Mouse (Mus musculus): ENCODE results near the gene Gpr157. TPM values are rescaled to one million over a fixed set of nuclear protein-coding genes. Genes with fewer than 3 reads are reported as not detected.
"Not testable (repeated sequence)": the region's sequence is repeated elsewhere in the genome, so short reads cannot be mapped to it uniquely, and the experiment has no call there.

The Gpr157 gene
- 0.32 and 0.41 TPM in 2 replicates for polyA plus RNA-seq (2016; fragmentation: Nextera tagmentation; extraction: Ambion mirVana)

GRCm38 (mm10) chr4:150087161-150087889, at the start of gene Gpr157:
TSS of gene Gpr157 (plus strand) at chr4:150087365.
- Histone ChIP-seq H3K27me3 (ENCODE audit: poor library complexity, severe bottlenecking) (peaks cover 59% of the 10 kb centered on the region), H3K36me3 (replicated peaks) (no peaks in the 10 kb centered on the region), H3K4me1 (peaks cover 21% of the 10 kb centered on the region), H3K9me3 (no peaks in the 10 kb centered on the region; the same call in 1 of the 2 replicates), H3K4me3 (peak within 1 kb of the TSS; percentile 66), H3K27ac (peak within 1 kb of the TSS; percentile 58)
- under 1% methylated on average over 56 of the region's 56 CpGs for WGBS
- DNase-seq (ENCODE audit: extremely low spot score, low spot score) = peak; percentile 95

GRCm38 (mm10) chr4:150038533-150038932, 48.6 kb upstream of the Gpr157 start:
- H3K4me3 ChIP-seq = no peak overlapping the region
- H3K27me3 ChIP-seq (ENCODE audit: poor library complexity, severe bottlenecking) = peaks cover 65% of the 10 kb centered on the region
- H3K27ac ChIP-seq = no peak overlapping the region
- H3K36me3 ChIP-seq (replicated peaks) = no peaks in the 10 kb centered on the region
- WGBS = 90% methylated on average over 7 of the region's 7 CpGs
- peaks cover 1% of the 10 kb centered on the region; the same call in 1 of the 2 replicates for H3K9me3 ChIP-seq
- no peak for DNase-seq (ENCODE audit: extremely low spot score, low spot score)
- H3K4me1 ChIP-seq = peaks cover 5% of the 10 kb centered on the region

GRCm38 (mm10) chr4:150040003-150040581, 47.1 kb upstream of the Gpr157 start:
- DNase-seq (ENCODE audit: extremely low spot score, low spot score) = no peak
- Histone ChIP-seq H3K4me3 (no peak overlapping the region), H3K27me3 (ENCODE audit: poor library complexity, severe bottlenecking) (peaks cover 57% of the 10 kb centered on the region), H3K4me1 (no peaks in the 10 kb centered on the region), H3K27ac (no peak overlapping the region), H3K9me3 (peaks cover 3% of the 10 kb centered on the region; the same call in 1 of the 2 replicates), H3K36me3 (replicated peaks) (no peaks in the 10 kb centered on the region)
- WGBS = 83% methylated on average over 9 of the region's 9 CpGs

GRCm38 (mm10) chr4:150040856-150041255, 46.3 kb upstream of the Gpr157 start:
- not testable (repeated sequence) for H3K4me1 ChIP-seq; DNase-seq (ENCODE audit: extremely low spot score, low spot score); H3K4me3 ChIP-seq; H3K27ac ChIP-seq; H3K9me3 ChIP-seq; H3K36me3 ChIP-seq (replicated peaks)
- 69% methylated on average over 1 of the region's 1 CpGs for WGBS
- peaks cover 57% of the 10 kb centered on the region for H3K27me3 ChIP-seq (ENCODE audit: poor library complexity, severe bottlenecking)

- peaks cover 3% of the 10 kb centered on the region; the same call in 1 of the 2 replicates for H3K9me3 ChIP-seq
- no peak overlapping the region for H3K4me3 ChIP-seq
- DNase-seq (ENCODE audit: extremely low spot score, low spot score) = no peak
- H3K27ac ChIP-seq = no peak overlapping the region
- H3K36me3 ChIP-seq (replicated peaks) = no peaks in the 10 kb centered on the region
- WGBS = 81% methylated on average over 10 of the region's 10 CpGs
- peaks cover 57% of the 10 kb centered on the region for H3K27me3 ChIP-seq (ENCODE audit: poor library complexity, severe bottlenecking)
- H3K4me1 ChIP-seq = no peaks in the 10 kb centered on the region
These were observed 45.6 kb upstream of the Gpr157 start for GRCm38 (mm10) chr4:150041346-150042110.

GRCm38 (mm10) chr4:150043591-150043990, 43.6 kb upstream of the Gpr157 start:
- WGBS = 96% methylated on average over 9 of the region's 9 CpGs
- peaks cover 59% of the 10 kb centered on the region for H3K27me3 ChIP-seq (ENCODE audit: poor library complexity, severe bottlenecking)
- H3K36me3 ChIP-seq (replicated peaks) = no peaks in the 10 kb centered on the region
- H3K4me3 ChIP-seq = no peak overlapping the region
- peaks cover 14% of the 10 kb centered on the region for H3K4me1 ChIP-seq
- no peak for DNase-seq (ENCODE audit: extremely low spot score, low spot score)
- H3K9me3 ChIP-seq = peaks cover 3% of the 10 kb centered on the region; the same call in 1 of the 2 replicates
- no peak overlapping the region for H3K27ac ChIP-seq

- under 1% methylated on average over 20 of the region's 20 CpGs for WGBS
- DNase-seq (ENCODE audit: extremely low spot score, low spot score) = peak; percentile 53
- H3K36me3 ChIP-seq (replicated peaks) = no peaks in the 10 kb centered on the region
- H3K27me3 ChIP-seq (ENCODE audit: poor library complexity, severe bottlenecking) = peaks cover 78% of the 10 kb centered on the region
- peaks cover 40% of the 10 kb centered on the region for H3K4me1 ChIP-seq
- peaks cover 7% of the 10 kb centered on the region for H3K9me3 ChIP-seq
- H3K27ac ChIP-seq = peak overlapping the region; percentile 56
- peak overlapping the region; percentile 58 for H3K4me3 ChIP-seq
These were observed 39.1 kb upstream of the Gpr157 start for GRCm38 (mm10) chr4:150048038-150048437.

- H3K4me3 ChIP-seq = peak overlapping the region; percentile 58
- peak overlapping the region; percentile 56 for H3K27ac ChIP-seq
- H3K4me1 ChIP-seq = peaks cover 40% of the 10 kb centered on the region
- DNase-seq (ENCODE audit: extremely low spot score, low spot score) = peak; percentile 64
- no peaks in the 10 kb centered on the region for H3K36me3 ChIP-seq (replicated peaks)
- under 1% methylated on average over 49 of the region's 49 CpGs for WGBS
- peaks cover 78% of the 10 kb centered on the region for H3K27me3 ChIP-seq (ENCODE audit: poor library complexity, severe bottlenecking)
- peaks cover 5% of the 10 kb centered on the region for H3K9me3 ChIP-seq
These were observed 38.5 kb upstream of the Gpr157 start for GRCm38 (mm10) chr4:150048478-150049156.

GRCm38 (mm10) chr4:150049157-150049513, 38.0 kb upstream of the Gpr157 start:
- peak overlapping the region; percentile 56 for H3K27ac ChIP-seq
- 22% methylated on average over 15 of the region's 15 CpGs for WGBS
- no peaks in the 10 kb centered on the region for H3K36me3 ChIP-seq (replicated peaks)
- H3K27me3 ChIP-seq (ENCODE audit: poor library complexity, severe bottlenecking) = peaks cover 78% of the 10 kb centered on the region
- peak overlapping the region; percentile 58 for H3K4me3 ChIP-seq
- DNase-seq (ENCODE audit: extremely low spot score, low spot score) = no peak
- peaks cover 40% of the 10 kb centered on the region for H3K4me1 ChIP-seq
- H3K9me3 ChIP-seq = peaks cover 3% of the 10 kb centered on the region; the same call in 1 of the 2 replicates

- Histone ChIP-seq H3K27me3 (ENCODE audit: poor library complexity, severe bottlenecking) (peaks cover 74% of the 10 kb centered on the region), H3K4me3 (0 out of 2 replicates have a peak overlapping the region, but pooled peaks have one; percentile 58)
- WGBS = 24% methylated on average over 13 of the region's 13 CpGs
These were observed 37.5 kb upstream of the Gpr157 start for GRCm38 (mm10) chr4:150049564-150050226.

GRCm38 (mm10) chr4:150051514-150051913, 35.7 kb upstream of the Gpr157 start:
- 82% methylated on average over 8 of the region's 8 CpGs for WGBS
- H3K27me3 ChIP-seq (ENCODE audit: poor library complexity, severe bottlenecking) = peaks cover 56% of the 10 kb centered on the region
- H3K36me3 ChIP-seq (replicated peaks) = no peaks in the 10 kb centered on the region
- no peak overlapping the region for H3K4me3 ChIP-seq
- peaks cover 3% of the 10 kb centered on the region; the same call in 1 of the 2 replicates for H3K9me3 ChIP-seq
- no peak for DNase-seq (ENCODE audit: extremely low spot score, low spot score)
- no peak overlapping the region for H3K27ac ChIP-seq
- H3K4me1 ChIP-seq = peaks cover 40% of the 10 kb centered on the region

More at GRCm38 (mm10) chr4:150049564-150050226, 37.5 kb upstream of the Gpr157 start:
- Histone ChIP-seq H3K36me3 (replicated peaks) (no peaks in the 10 kb centered on the region), H3K9me3 (peaks cover 3% of the 10 kb centered on the region; the same call in 1 of the 2 replicates), H3K27ac (no peak overlapping the region), H3K4me1 (peaks cover 40% of the 10 kb centered on the region)
- DNase-seq (ENCODE audit: extremely low spot score, low spot score) = no peak

GRCm38 (mm10) chr4:150052380-150052779, 34.8 kb upstream of the Gpr157 start:
- Histone ChIP-seq H3K27me3 (ENCODE audit: poor library complexity, severe bottlenecking) (peaks cover 49% of the 10 kb centered on the region), H3K4me1 (peaks cover 38% of the 10 kb centered on the region), H3K4me3 (no peak overlapping the region), H3K9me3 (peaks cover 3% of the 10 kb centered on the region; the same call in 1 of the 2 replicates), H3K36me3 (replicated peaks) (no peaks in the 10 kb centered on the region), H3K27ac (no peak overlapping the region)
- 96% methylated on average over 3 of the region's 3 CpGs for WGBS
- DNase-seq (ENCODE audit: extremely low spot score, low spot score) = no peak

All from forebrain, embryonic 10.5 days (tissue).